14 mouse cellular contexts compared by ENCODE assay signal in the genomic region with DNA sequence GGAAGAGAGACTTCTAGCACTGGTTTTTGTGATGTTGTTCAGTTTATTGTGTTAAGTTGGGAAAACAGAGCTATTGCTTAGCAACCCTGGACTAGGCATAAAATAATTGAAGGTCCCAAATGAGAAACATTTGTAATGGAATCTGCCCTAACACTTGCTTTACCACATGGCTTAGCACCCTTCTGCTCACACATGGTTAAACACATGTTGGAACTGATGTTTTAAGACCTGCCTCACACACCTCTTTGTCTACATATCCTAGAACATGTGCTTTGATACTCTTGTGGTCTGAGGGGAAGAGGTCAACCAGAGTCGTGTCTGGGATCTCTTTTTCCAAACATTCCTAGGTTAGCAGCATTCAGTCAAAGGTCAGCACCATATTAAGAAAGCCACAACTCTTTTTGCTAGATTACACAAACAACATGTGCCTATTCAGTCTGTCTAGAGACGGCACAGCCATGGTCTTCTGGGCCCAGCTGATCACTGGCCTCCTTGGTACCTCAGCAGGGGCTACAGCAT.
"Had no signal": no experiment of that assay in that cellular context is flagged by ENCODE, and none has a peak within 500 bp of the region (broad histone marks: within the 10 kb centered on the region; RNA-seq: fewer than 3 reads in every experiment).

No protein-coding gene starts in this region.

- H3K4me2 ChIP-seq: lung, embryonic 14.5 days; neural tube, embryonic 13.5 days; stomach, embryonic 15.5 days had no signal

- H3K9ac ChIP-seq: lung, embryonic 14.5 days; neural tube, embryonic 13.5 days; stomach, embryonic 15.5 days had no signal

- ATAC-seq: midbrain, embryonic 16.5 days had no signal

- H3K27me3 ChIP-seq: neural tube, embryonic 13.5 days; stomach, embryonic 15.5 days had no signal

- H3K27ac ChIP-seq: kidney, postnatal 0 days; layer of hippocampus, adult 2 months; midbrain, embryonic 10.5 days; neural tube, embryonic 13.5 days; stomach, embryonic 15.5 days had no signal

- H3K4me3 ChIP-seq: layer of hippocampus, adult 2 months; midbrain, embryonic 10.5 days; neural tube, embryonic 13.5 days; stomach, embryonic 15.5 days had no signal

- H3K36me3 ChIP-seq: midbrain, embryonic 10.5 days; neural tube, embryonic 13.5 days; stomach, embryonic 15.5 days had no signal

- H3K4me1 ChIP-seq: neural tube, embryonic 13.5 days; stomach, embryonic 15.5 days had no signal

- DNase-seq: kidney, adult 11 months; kidney, adult 9 months; kidney, postnatal 36 days; lung, embryonic 14.5 days; lung, postnatal 14 days; right cerebral cortex, postnatal 14 days; thymus, adult 2 months; thymus, postnatal 36 days had no signal

- H3K9me3 ChIP-seq: midbrain, embryonic 10.5 days; neural tube, embryonic 13.5 days; stomach, embryonic 15.5 days had no signal
